Mouse (Mus musculus): Measurements from ENCODE around the gene Gsk3a. TPM values are rescaled to one million over a fixed set of nuclear protein-coding genes. Genes with fewer than 3 reads are reported as not detected.
A peak's percentile ranks its signal among the peaks of the same experiment; 100 is the strongest.

Gene Gsk3a
- polyA plus RNA-seq, 1 experiment from 2014 or later = 15.9 TPM

- Histone ChIP-seq H3K4me2 (replicated peaks; ENCODE audit: low read depth, low read length) (no peak overlapping the region), H3K9ac (replicated peaks; ENCODE audit: low read depth, low read length) (no peak overlapping the region), H3K27ac (ENCODE audit: low read length) (peak overlapping the region; percentile 99; the same call in 1 of the 2 replicates), H3K4me1 (ENCODE audit: control insufficient read depth, insufficient read depth, low read length) (peaks cover 33% of the 10 kb centered on the region), H3K4me3 (ENCODE audit: low read depth, low read length) (no peak overlapping the region), H3K36me3 (ENCODE audit: control insufficient read depth, insufficient read depth, low read length) (peaks cover 17% of the 10 kb centered on the region), H3K9me3 (ENCODE audit: control insufficient read depth, low read depth, low read length) (no peaks in the 10 kb centered on the region), H3K27me3 (ENCODE audit: control insufficient read depth, insufficient read depth, low read length) (no peaks in the 10 kb centered on the region)
- no peak for ATAC-seq (ENCODE audit: insufficient number of reproducible peaks, insufficient read depth, low FRiP score, low read depth)
- WGBS = 78% methylated on average over 3 of the region's 3 CpGs
Observed at GRCm38 (mm10) chr7:25274996-25275395, 37.3 kb upstream of the Gsk3a start.

GRCm38 (mm10) chr7:25274571-25274970 is 36.9 kb upstream of the Gsk3a start:
- Histone ChIP-seq H3K9me3 (ENCODE audit: control insufficient read depth, low read depth, low read length) (no peaks in the 10 kb centered on the region), H3K4me3 (ENCODE audit: low read depth, low read length) (no peak overlapping the region), H3K4me2 (replicated peaks; ENCODE audit: low read depth, low read length) (no peak overlapping the region), H3K27ac (ENCODE audit: low read length) (no peak overlapping the region), H3K4me1 (ENCODE audit: control insufficient read depth, insufficient read depth, low read length) (peaks cover 33% of the 10 kb centered on the region), H3K36me3 (ENCODE audit: control insufficient read depth, insufficient read depth, low read length) (peaks cover 17% of the 10 kb centered on the region), H3K9ac (replicated peaks; ENCODE audit: low read depth, low read length) (no peak overlapping the region), H3K27me3 (ENCODE audit: control insufficient read depth, insufficient read depth, low read length) (no peaks in the 10 kb centered on the region)
- no peak for ATAC-seq (ENCODE audit: insufficient number of reproducible peaks, insufficient read depth, low FRiP score, low read depth)
- WGBS = 27% methylated on average over 5 of the region's 5 CpGs

GRCm38 (mm10) chr7:25273259-25274241 is 35.9 kb upstream of the Gsk3a start:
- H3K27me3 ChIP-seq (ENCODE audit: control insufficient read depth, insufficient read depth, low read length) = no peaks in the 10 kb centered on the region
- no peak overlapping the region for H3K27ac ChIP-seq (ENCODE audit: low read length)
- H3K4me2 ChIP-seq (replicated peaks; ENCODE audit: low read depth, low read length) = no peak overlapping the region
- H3K4me3 ChIP-seq (ENCODE audit: low read depth, low read length) = no peak overlapping the region
- H3K36me3 ChIP-seq (ENCODE audit: control insufficient read depth, insufficient read depth, low read length) = peaks cover 17% of the 10 kb centered on the region
- ATAC-seq (ENCODE audit: insufficient number of reproducible peaks, insufficient read depth, low FRiP score, low read depth) = no peak
- peaks cover 41% of the 10 kb centered on the region for H3K4me1 ChIP-seq (ENCODE audit: control insufficient read depth, insufficient read depth, low read length)
- 87% methylated on average over 22 of the region's 22 CpGs for WGBS
- no peaks in the 10 kb centered on the region for H3K9me3 ChIP-seq (ENCODE audit: control insufficient read depth, low read depth, low read length)
- H3K9ac ChIP-seq (replicated peaks; ENCODE audit: low read depth, low read length) = no peak overlapping the region

- H3K27ac ChIP-seq (ENCODE audit: low read length) = no peak overlapping the region
- H3K27me3 ChIP-seq (ENCODE audit: control insufficient read depth, insufficient read depth, low read length) = no peaks in the 10 kb centered on the region
- H3K9ac ChIP-seq (replicated peaks; ENCODE audit: low read depth, low read length) = no peak overlapping the region
- 86% methylated on average over 38 of the region's 38 CpGs for WGBS
- no peak overlapping the region for H3K4me3 ChIP-seq (ENCODE audit: low read depth, low read length)
- H3K4me1 ChIP-seq (ENCODE audit: control insufficient read depth, insufficient read depth, low read length) = peaks cover 37% of the 10 kb centered on the region
- H3K4me2 ChIP-seq (replicated peaks; ENCODE audit: low read depth, low read length) = no peak overlapping the region
- peaks cover 17% of the 10 kb centered on the region for H3K36me3 ChIP-seq (ENCODE audit: control insufficient read depth, insufficient read depth, low read length)
- ATAC-seq (ENCODE audit: insufficient number of reproducible peaks, insufficient read depth, low FRiP score, low read depth) = no peak
- no peaks in the 10 kb centered on the region for H3K9me3 ChIP-seq (ENCODE audit: control insufficient read depth, low read depth, low read length)
Observed at GRCm38 (mm10) chr7:25272445-25273258, 35.0 kb upstream of the Gsk3a start.

- 87% methylated on average over 30 of the region's 30 CpGs for WGBS
- Histone ChIP-seq H3K27ac (ENCODE audit: low read length) (no peak overlapping the region), H3K36me3 (ENCODE audit: control insufficient read depth, insufficient read depth, low read length) (peaks cover 17% of the 10 kb centered on the region), H3K9me3 (ENCODE audit: control insufficient read depth, low read depth, low read length) (no peaks in the 10 kb centered on the region), H3K4me3 (ENCODE audit: low read depth, low read length) (no peak overlapping the region), H3K4me2 (replicated peaks; ENCODE audit: low read depth, low read length) (no peak overlapping the region), H3K9ac (replicated peaks; ENCODE audit: low read depth, low read length) (no peak overlapping the region), H3K27me3 (ENCODE audit: control insufficient read depth, insufficient read depth, low read length) (no peaks in the 10 kb centered on the region), H3K4me1 (ENCODE audit: control insufficient read depth, insufficient read depth, low read length) (peaks cover 30% of the 10 kb centered on the region)
- no peak for ATAC-seq (ENCODE audit: insufficient number of reproducible peaks, insufficient read depth, low FRiP score, low read depth)
Observed at GRCm38 (mm10) chr7:25271651-25272444, 34.2 kb upstream of the Gsk3a start.

- Histone ChIP-seq H3K4me2 (replicated peaks; ENCODE audit: low read depth, low read length) (no peak overlapping the region), H3K27ac (ENCODE audit: low read length) (no peak overlapping the region)
Observed at GRCm38 (mm10) chr7:25270652-25271633, 33.3 kb upstream of the Gsk3a start.

GRCm38 (mm10) chr7:25269545-25270271 is 32.1 kb upstream of the Gsk3a start:
- peaks cover 12% of the 10 kb centered on the region for H3K4me1 ChIP-seq (ENCODE audit: control insufficient read depth, insufficient read depth, low read length)

More at GRCm38 (mm10) chr7:25270652-25271633, 33.3 kb upstream of the Gsk3a start:
- H3K9me3 ChIP-seq (ENCODE audit: control insufficient read depth, low read depth, low read length) = no peaks in the 10 kb centered on the region
- H3K4me3 ChIP-seq (ENCODE audit: low read depth, low read length) = no peak overlapping the region
- H3K27me3 ChIP-seq (ENCODE audit: control insufficient read depth, insufficient read depth, low read length) = no peaks in the 10 kb centered on the region
- peaks cover 23% of the 10 kb centered on the region for H3K4me1 ChIP-seq (ENCODE audit: control insufficient read depth, insufficient read depth, low read length)
- WGBS = 90% methylated on average over 35 of the region's 35 CpGs
- no peak overlapping the region for H3K9ac ChIP-seq (replicated peaks; ENCODE audit: low read depth, low read length)
- ATAC-seq (ENCODE audit: insufficient number of reproducible peaks, insufficient read depth, low FRiP score, low read depth) = no peak
- peaks cover 17% of the 10 kb centered on the region for H3K36me3 ChIP-seq (ENCODE audit: control insufficient read depth, insufficient read depth, low read length)

More at GRCm38 (mm10) chr7:25269545-25270271, 32.1 kb upstream of the Gsk3a start:
- H3K4me3 ChIP-seq (ENCODE audit: low read depth, low read length) = 0 out of 2 replicates have a peak overlapping the region, but pooled peaks have one; percentile 81
- no peak for ATAC-seq (ENCODE audit: insufficient number of reproducible peaks, insufficient read depth, low FRiP score, low read depth)
- no peaks in the 10 kb centered on the region for H3K27me3 ChIP-seq (ENCODE audit: control insufficient read depth, insufficient read depth, low read length)
- H3K4me2 ChIP-seq (replicated peaks; ENCODE audit: low read depth, low read length) = peak overlapping the region; percentile 75
- H3K36me3 ChIP-seq (ENCODE audit: control insufficient read depth, insufficient read depth, low read length) = peaks cover 17% of the 10 kb centered on the region
- H3K9ac ChIP-seq (replicated peaks; ENCODE audit: low read depth, low read length) = no peak overlapping the region
- H3K9me3 ChIP-seq (ENCODE audit: control insufficient read depth, low read depth, low read length) = no peaks in the 10 kb centered on the region
- H3K27ac ChIP-seq (ENCODE audit: low read length) = no peak overlapping the region; the same call in 1 of the 2 replicates
- WGBS = 82% methylated on average over 8 of the region's 8 CpGs

Measured in stomach, embryonic 14.5 days (tissue).